Comparison of ENCODE assay signal across 7 mouse cellular contexts in genomic region chr15:79229058-79229821, GRCm38 (mm10). TPM values are rescaled to one million over a fixed set of nuclear protein-coding genes. Genes with fewer than 3 reads are reported as not detected.
DNase-seq lines count a peak whose midpoint lies in the region; ATAC-seq and TF ChIP-seq lines count a peak whose summit lies in the region.

Gene Pick1, plus strand, starts transcription at chr15:79229173.
Gene Gm49486, plus strand, starts transcription at chr15:79229391.

- peak; percentile 85 for ATAC-seq in intestine, postnatal 0 days
- ATAC-seq in midbrain, embryonic 12.5 days (ENCODE audit: low FRiP score, low read depth), result peak; percentile 87

- no peaks in the 10 kb centered on the region for H3K9me3 ChIP-seq in intestine, postnatal 0 days (ENCODE audit: control insufficient read depth)
- no peaks in the 10 kb centered on the region for H3K9me3 ChIP-seq in midbrain, embryonic 12.5 days

- 0 out of 2 replicates have a peak, but pooled peaks cover 5% of the 10 kb centered on the region for H3K4me1 ChIP-seq in intestine, postnatal 0 days (replicated peaks; ENCODE audit: control insufficient read depth, insufficient read depth, low read length)
- H3K4me1 ChIP-seq in midbrain, embryonic 12.5 days, result peaks cover 20% of the 10 kb centered on the region
- peaks cover 9% of the 10 kb centered on the region; the same call in 1 of the 2 replicates for H3K4me1 ChIP-seq in small intestine, adult 2 months (ENCODE audit: control insufficient read depth, insufficient read depth, insufficient read length, low read length)

- peak within 1 kb of the TSS; percentile 61 for H3K4me3 ChIP-seq in intestine, postnatal 0 days (ENCODE audit: low read depth, low read length)
- peak within 1 kb of the TSS; percentile 86 for H3K4me3 ChIP-seq in midbrain, embryonic 12.5 days
- H3K4me3 ChIP-seq in small intestine, adult 2 months (ENCODE audit: low read depth, low read length), result peak within 1 kb of the TSS; percentile 92

- TF ChIP-seq POLR2A in small intestine, adult 2 months (IDR thresholded peaks at IDR 0.05; ENCODE audit: low read depth, low read length), result peak; percentile 54; the same call in 1 of the 2 replicates

- peak within 1 kb of the TSS; percentile 97 for H3K27ac ChIP-seq in intestine, postnatal 0 days (ENCODE audit: low read depth, low read length)
- H3K27ac ChIP-seq in midbrain, embryonic 12.5 days (replicated peaks), result peak within 1 kb of the TSS; percentile 97
- peak within 1 kb of the TSS; percentile 96 for H3K27ac ChIP-seq in small intestine, adult 2 months (ENCODE audit: insufficient read depth, low read depth, low read length)

- H3K9ac ChIP-seq in intestine, postnatal 0 days (ENCODE audit: low read depth, low read length), result peak within 1 kb of the TSS; percentile 81
- peak within 1 kb of the TSS; percentile 91 for H3K9ac ChIP-seq in midbrain, embryonic 12.5 days (replicated peaks)

- DNase-seq in adrenal gland, adult 2 months, result peak; percentile 89
- DNase-seq in embryo, embryonic 11.5 days (ENCODE audit: low read depth, low spot score), result peak; percentile 86
- peak; percentile 73 to 90 for DNase-seq in gastrocnemius, postnatal 4 days (ENCODE audit: low spot score in 2 of 2)
- peak; percentile 89 for DNase-seq in left cerebral cortex, postnatal 4 days

- peak within 1 kb of the TSS; percentile 100 for H3K4me2 ChIP-seq in intestine, postnatal 0 days (replicated peaks; ENCODE audit: low read depth)
- H3K4me2 ChIP-seq in midbrain, embryonic 12.5 days (replicated peaks), result peak within 1 kb of the TSS; percentile 97

- WGBS in intestine, postnatal 0 days, result 1% methylated on average over 51 of the region's 51 CpGs
- 1% methylated on average over 51 of the region's 51 CpGs for WGBS in midbrain, embryonic 12.5 days
- WGBS in small intestine, adult 2 months, result under 1% methylated on average over 51 of the region's 51 CpGs

- H3K36me3 ChIP-seq in intestine, postnatal 0 days (ENCODE audit: control insufficient read depth, insufficient read depth), result peaks cover 13% of the 10 kb centered on the region
- peaks cover 28% of the 10 kb centered on the region for H3K36me3 ChIP-seq in midbrain, embryonic 12.5 days
- H3K36me3 ChIP-seq in small intestine, adult 2 months (ENCODE audit: control insufficient read depth, insufficient read depth, low read length), result peaks cover 8% of the 10 kb centered on the region; the same call in 1 of the 2 replicates

- intact Hi-C loops in left cerebral cortex, postnatal 4 days (cut with DNase I), result no loop called here

- TF ChIP-seq CTCF in intestine, postnatal 0 days (IDR thresholded peaks at IDR 0.05; ENCODE audit: low read depth), result peak; percentile 33; the same call in 1 of the 2 replicates
- TF ChIP-seq CTCF in small intestine, adult 2 months (IDR thresholded peaks at IDR 0.05; ENCODE audit: extremely low read depth, insufficient read length, insufficient replicate concordance, low read depth, low read length), result no peak

- no peaks in the 10 kb centered on the region; the same call in 1 of the 2 replicates for H3K27me3 ChIP-seq in intestine, postnatal 0 days (replicated peaks; ENCODE audit: control insufficient read depth, insufficient read depth, low read length)
- 0 out of 2 replicates have a peak, but pooled peaks cover under 1% of the 10 kb centered on the region for H3K27me3 ChIP-seq in midbrain, embryonic 12.5 days
- no peaks in the 10 kb centered on the region for H3K27me3 ChIP-seq in small intestine, adult 2 months (ENCODE audit: control insufficient read depth, insufficient read depth, low read length)

RNA-seq across cellular contexts. Expression of gene Pick1, which starts in this region (rescaled TPM):
- total RNA-seq in adrenal gland, adult 2 months (2021), result 10 to 100 TPM; 14.6 to 18.5 TPM
- 17.4 and 19.7 TPM in 2 replicates for polyA plus RNA-seq in adrenal gland, adult 2 months (2012; rRNA removed)
- 10 to 100 TPM; 21.9 to 24.2 TPM for total RNA-seq in gastrocnemius, postnatal 4 days (2021)
- polyA plus RNA-seq in intestine, postnatal 0 days (2015; fragmentation: Nextera tagmentation; extraction: Ambion mirVana), result 21.9 and 24.6 TPM in 2 replicates
- 10 to 100 TPM; 63.3 to 69.7 TPM for total RNA-seq in left cerebral cortex, postnatal 4 days (2021)
- polyA plus RNA-seq in midbrain, embryonic 12.5 days (2016; fragmentation: Nextera tagmentation; extraction: Ambion mirVana), result 60.5 and 67.8 TPM in 2 replicates
- polyA plus RNA-seq in small intestine, adult 2 months (2012; rRNA removed), result 20.8 and 27.9 TPM in 2 replicates

RNA-seq across cellular contexts. Expression of gene Gm49486, which starts in this region (rescaled TPM):
- total RNA-seq in adrenal gland, adult 2 months (2021), result not detected
- not detected in 2 replicates for polyA plus RNA-seq in adrenal gland, adult 2 months (2012; rRNA removed)
- 1 to 10 TPM; 1.2 TPM for total RNA-seq in gastrocnemius, postnatal 4 days (2021)
- 0.14 and 0.30 TPM in 2 replicates for polyA plus RNA-seq in intestine, postnatal 0 days (2015; fragmentation: Nextera tagmentation; extraction: Ambion mirVana)
- total RNA-seq in left cerebral cortex, postnatal 4 days (2021), result 1 to 10 TPM; 1.9 to 2.4 TPM
- 0.72 and 0.80 TPM in 2 replicates for polyA plus RNA-seq in midbrain, embryonic 12.5 days (2016; fragmentation: Nextera tagmentation; extraction: Ambion mirVana)
- polyA plus RNA-seq in small intestine, adult 2 months (2012; rRNA removed), result 0.05 and 0.08 TPM in 2 replicates

Comparison
In these comparisons a context has a peak if more than half of its experiments do, and no peak if none do; other contexts are left out.
1. Peak in every context shown above with its lines: DNase-seq, ATAC-seq, H3K4me3 ChIP-seq and H3K27ac ChIP-seq.